Mouse (Mus musculus) liver, embryonic 14.5 days (tissue): ENCODE measurements around the gene Zbtb5.

Experiments used
- CTCF ChIP-seq: IDR thresholded peaks from 2 replicates; pipeline ENCODE4 v1.5.1; 2016; ENCODE audit warnings: antibody characterized with exemption, low read depth, control low read depth
- EP300 ChIP-seq: IDR thresholded peaks from 2 replicates; pipeline ENCODE4 v1.6.1; 2016; ENCODE audit warnings: antibody characterized with exemption, low read depth

GRCm38 (mm10) chr4:45047286-45047887 lies 35.2 kb upstream of the Zbtb5 start:
- TF ChIP-seq CTCF = no peak
- no peak for TF ChIP-seq EP300
